Mouse (Mus musculus) limb, embryonic 11.5 days (tissue): Measurements from ENCODE around the gene Top2a. TPM values are rescaled to one million over a fixed set of nuclear protein-coding genes. Genes with fewer than 3 reads are reported as not detected.

ENCODE experiments used
- ATAC-seq: fragments of 200-750 bp; cut with Nextera tagmentation; 2 replicates; pipeline ENCODE4 v1.8.0; 2017; ENCODE audit warnings: low read depth; ENCODE audit not compliant: insufficient number of reproducible peaks, low FRiP score, low TSS enrichment
- DNase-seq: peaks from one replicate; pipeline ENCODE4 v3.0.0-alpha.2; 2015; ENCODE audit warnings: low spot score
- H3K27ac ChIP-seq: fragments of 300-500 bp; sonication (generic); replicated peaks from 2 replicates; pipeline ENCODE4 v1.5.1; 2014; ENCODE audit warnings: low read depth, mild to moderate bottlenecking, low read length
- H3K27me3 ChIP-seq: fragments of 300-500 bp; sonication (generic); 2 replicates; pipeline ENCODE4 v1.6.1; 2014; ENCODE audit warnings: mild to moderate bottlenecking, low read length, mixed read lengths; ENCODE audit not compliant: control insufficient read depth, insufficient read depth
- H3K36me3 ChIP-seq: fragments of 300-500 bp; sonication (generic); 2 replicates; pipeline ENCODE4 v1.6.1; 2014; ENCODE audit warnings: mild to moderate bottlenecking, low read length, moderate library complexity, mixed read lengths; ENCODE audit not compliant: control insufficient read depth, insufficient read depth
- H3K4me1 ChIP-seq: fragments of 300-500 bp; sonication (generic); 2 replicates; pipeline ENCODE4 v1.6.1; 2014; ENCODE audit warnings: low read length, mixed read lengths; ENCODE audit not compliant: control insufficient read depth, insufficient read depth
- H3K4me2 ChIP-seq: fragments of 300-500 bp; sonication (generic); 2 replicates; pipeline ENCODE4 v1.6.1; 2014; ENCODE audit warnings: low read depth, mild to moderate bottlenecking, moderate library complexity; ENCODE audit not compliant: severe bottlenecking
- H3K4me3 ChIP-seq: fragments of 300-500 bp; sonication (generic); 2 replicates; pipeline ENCODE4 v1.5.1; 2014; ENCODE audit warnings: low read depth, low read length
- H3K9ac ChIP-seq: fragments of 300-500 bp; sonication (generic); 2 replicates; pipeline ENCODE4 v1.6.1; 2014; ENCODE audit warnings: mild to moderate bottlenecking, low read length
- H3K9me3 ChIP-seq: fragments of 300-500 bp; sonication (generic); 2 replicates; pipeline ENCODE4 v1.6.1; 2016; ENCODE audit warnings: low read length; ENCODE audit not compliant: control insufficient read depth
- WGBS: fragments of 180-500 bp; shearing (Covaris S2); extraction: QIAGEN DNeasy Blood & Tissue Kit; methylation state at CpG from one replicate; pipeline ENCODE4 v1.1.7; 2014; 5-methylcytosine and 5-hydroxymethylcytosine counted together
- polyA plus RNA-seq: library from polyadenylated mRNA; unstranded; fragments of >200 nt; fragmentation: Nextera tagmentation; extraction: Ambion mirVana; gene quantifications from 2 replicates; pipeline ENCODE4 v1.2.1, GENCODE M21; 2014

Top2a gene
- polyA plus RNA-seq, 1 experiment from 2014 or later: 422 TPM

DNA sequence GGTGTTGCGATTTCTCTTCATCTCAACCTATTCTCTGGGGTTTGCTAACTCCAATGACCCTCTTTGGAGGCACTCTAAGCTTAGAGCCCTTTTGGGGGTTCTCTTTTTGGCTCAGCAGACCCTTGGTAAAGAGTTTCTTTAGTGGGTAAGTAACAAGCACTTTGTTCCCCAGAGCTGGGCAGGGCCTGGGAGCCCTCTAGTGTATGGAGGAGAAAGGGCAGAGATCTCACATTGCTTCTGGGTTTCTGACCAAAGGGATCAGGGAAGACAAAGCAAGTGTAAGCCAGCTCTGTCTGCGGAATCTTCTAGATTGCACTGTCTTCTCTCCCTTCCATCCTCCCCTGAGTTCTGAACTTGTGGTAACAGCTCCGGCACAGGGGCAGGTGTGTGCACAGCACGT, 11.4 kb upstream of the Top2a start:
- Histone ChIP-seq H3K9ac (no peak overlapping the region), H3K36me3 (no peaks in the 10 kb centered on the region), H3K4me3 (no peak overlapping the region), H3K4me1 (no peaks in the 10 kb centered on the region), H3K4me2 (no peak overlapping the region), H3K9me3 (no peaks in the 10 kb centered on the region), H3K27me3 (no peaks in the 10 kb centered on the region), H3K27ac (no peak overlapping the region)
- no peak for ATAC-seq
- no peak for DNase-seq
- WGBS: 79% methylated on average over 4 of the region's 4 CpGs

DNA sequence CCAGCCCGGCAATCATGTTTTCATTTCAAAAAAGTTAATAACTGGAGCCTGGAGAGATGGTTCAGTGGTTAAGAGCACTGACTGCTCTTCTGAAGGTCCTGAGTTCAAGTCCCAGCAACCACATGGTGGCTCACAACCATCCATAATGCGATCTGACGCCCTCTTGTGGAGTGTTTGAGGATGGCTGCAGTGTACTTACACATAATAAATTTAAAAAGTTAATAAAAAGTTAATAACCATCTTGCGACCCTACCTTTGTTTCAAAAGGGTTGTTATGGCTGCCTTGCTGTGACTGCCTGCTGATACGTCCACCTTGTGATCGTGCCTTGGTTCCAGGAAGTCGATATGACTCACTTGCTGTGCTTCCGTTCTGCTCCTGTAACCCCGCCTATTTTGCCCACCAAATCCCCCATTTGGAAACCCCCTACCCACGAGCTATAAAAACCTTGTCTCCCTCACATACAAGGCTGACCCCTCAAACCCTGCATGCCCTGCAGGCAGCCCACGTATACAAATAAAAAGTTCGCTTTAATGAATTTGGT, 3.0 kb upstream of the Top2a start:
- peaks cover 1% of the 10 kb centered on the region for H3K36me3 ChIP-seq
- no peaks in the 10 kb centered on the region for H3K9me3 ChIP-seq
- no peak overlapping the region for H3K9ac ChIP-seq
- H3K27ac ChIP-seq: no peak overlapping the region
- no peak overlapping the region for H3K4me2 ChIP-seq
- 83% methylated on average over 12 of the region's 12 CpGs for WGBS
- peaks cover 5% of the 10 kb centered on the region; the same call in 1 of the 2 replicates for H3K4me1 ChIP-seq
- no peaks in the 10 kb centered on the region for H3K27me3 ChIP-seq
- DNase-seq (no peak), ATAC-seq (no peak)
- H3K4me3 ChIP-seq: no peak overlapping the region

DNA sequence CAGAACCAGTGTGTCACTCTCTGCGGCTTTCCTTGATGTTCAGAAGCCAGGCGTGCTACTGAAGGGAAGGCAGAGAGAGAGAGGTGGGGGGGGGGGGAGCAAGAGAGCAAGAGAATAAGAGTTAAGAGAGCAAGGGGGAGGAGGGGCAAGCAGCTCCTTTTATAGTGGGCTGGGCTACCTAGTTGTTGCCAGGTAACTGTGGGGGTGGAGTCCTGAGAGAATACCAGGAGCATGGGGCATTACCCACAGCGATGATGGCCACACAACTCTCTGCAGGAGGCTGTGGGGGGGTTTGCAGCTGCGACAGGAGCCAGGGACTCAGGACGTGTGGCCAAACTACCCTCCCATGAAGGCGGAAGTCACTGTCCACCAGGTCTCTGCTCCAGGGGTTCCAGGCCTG, 1.9 kb upstream of the Top2a start:
- no peak for ATAC-seq
- no peak for DNase-seq
- Histone ChIP-seq H3K9ac (no peak overlapping the region), H3K4me3 (no peak overlapping the region), H3K9me3 (no peaks in the 10 kb centered on the region), H3K27ac (no peak overlapping the region), H3K4me2 (no peak overlapping the region), H3K4me1 (peaks cover 6% of the 10 kb centered on the region; the same call in 1 of the 2 replicates), H3K36me3 (peaks cover 9% of the 10 kb centered on the region), H3K27me3 (no peaks in the 10 kb centered on the region)
- 91% methylated on average over 6 of the region's 6 CpGs for WGBS

DNA sequence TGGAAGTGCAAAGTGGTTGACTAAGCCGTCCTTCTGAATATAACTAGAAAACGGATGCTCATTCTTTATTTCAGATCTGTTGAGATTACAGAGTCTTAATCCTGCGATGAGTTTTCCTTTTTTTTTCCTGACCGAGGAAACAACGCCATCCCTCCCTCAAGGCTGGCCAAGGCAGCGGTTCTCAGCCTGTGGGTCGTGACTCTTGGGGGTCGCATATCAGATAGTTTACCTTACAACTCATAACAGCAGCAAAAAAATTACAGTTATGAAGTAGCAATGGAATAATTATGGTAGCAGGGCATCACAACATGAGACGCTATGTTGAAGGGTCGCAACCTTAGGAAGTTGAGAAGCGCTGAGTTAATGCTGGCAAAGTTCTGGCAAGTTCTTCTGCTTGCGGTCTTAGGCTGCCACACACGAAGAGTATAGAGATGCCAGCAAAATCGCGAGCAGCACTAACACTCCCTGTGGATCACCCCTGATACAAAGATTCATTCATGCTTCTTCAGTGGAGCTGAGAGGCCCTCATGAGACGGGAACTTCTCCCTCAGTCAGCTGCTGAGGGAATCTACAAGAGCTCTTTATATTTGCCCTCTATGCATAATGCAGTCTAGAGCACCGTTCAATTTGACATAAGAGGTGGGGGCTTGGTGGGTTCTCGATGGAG, 612 bp upstream of the Top2a start:
- WGBS: 56% methylated on average over 18 of the region's 18 CpGs
- H3K4me2 ChIP-seq: peak overlapping the region; percentile 40
- H3K27ac ChIP-seq: no peak overlapping the region
- H3K9me3 ChIP-seq: no peaks in the 10 kb centered on the region
- H3K9ac ChIP-seq: peak overlapping the region; percentile 44
- peaks cover 6% of the 10 kb centered on the region; the same call in 1 of the 2 replicates for H3K4me1 ChIP-seq
- H3K27me3 ChIP-seq: no peaks in the 10 kb centered on the region
- H3K36me3 ChIP-seq: peaks cover 17% of the 10 kb centered on the region
- peak overlapping the region; percentile 20 for H3K4me3 ChIP-seq
- ATAC-seq (peak; percentile 22; the same call in 1 of the 2 replicates), DNase-seq (no peak)

DNA sequence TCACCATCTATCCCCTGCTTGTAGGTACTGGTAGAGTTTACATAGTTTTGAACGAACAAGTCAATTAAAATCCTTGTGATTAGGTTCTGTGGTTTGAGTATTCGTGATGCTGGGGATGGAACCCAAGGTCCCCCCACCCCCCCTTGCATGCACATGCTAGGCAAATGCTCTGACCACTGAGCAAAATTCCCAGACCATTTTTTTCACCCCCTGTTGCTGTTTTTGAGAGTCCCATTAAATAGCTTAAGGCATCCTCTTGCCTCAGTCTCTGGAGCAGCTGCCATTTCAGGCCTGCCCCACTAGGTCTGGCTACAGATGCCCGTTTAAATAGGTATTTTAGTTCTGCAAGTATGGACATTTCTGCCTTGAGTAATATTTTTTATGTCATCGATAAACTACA, 895 bp downstream of the Top2a start:
- Histone ChIP-seq H3K4me3 (peak overlapping the region; percentile 93), H3K36me3 (peaks cover 22% of the 10 kb centered on the region), H3K9me3 (no peaks in the 10 kb centered on the region), H3K4me2 (peak overlapping the region; percentile 60), H3K9ac (peak overlapping the region; percentile 95), H3K27ac (no peak overlapping the region), H3K27me3 (no peaks in the 10 kb centered on the region), H3K4me1 (peaks cover 6% of the 10 kb centered on the region; the same call in 1 of the 2 replicates)
- ATAC-seq: no peak
- no peak for DNase-seq
- 6% methylated on average over 4 of the region's 4 CpGs for WGBS

DNA sequence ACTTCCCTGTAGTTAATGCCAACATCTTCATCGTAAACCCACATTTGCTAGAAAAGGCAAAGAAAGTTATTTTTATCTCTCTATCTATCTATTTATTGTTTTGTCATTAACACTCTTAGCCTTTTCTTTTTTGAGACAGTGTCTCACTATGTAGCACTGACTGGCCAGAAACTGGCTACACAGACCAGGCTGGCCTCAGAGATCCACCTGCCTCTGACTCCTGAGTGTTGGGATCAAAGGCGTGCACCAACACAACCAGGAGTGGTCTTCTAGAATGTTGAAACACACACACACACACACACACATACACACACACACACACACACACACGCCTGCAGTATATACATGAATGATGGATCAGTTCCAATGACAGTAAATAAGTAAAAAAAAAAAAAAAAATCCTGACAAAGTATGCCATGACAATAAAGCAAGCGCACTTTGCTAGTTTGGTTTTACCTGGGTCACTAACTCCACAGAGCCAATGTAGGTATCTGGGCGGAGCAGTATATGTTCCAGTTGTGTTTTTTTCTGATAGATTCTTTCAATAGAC, 1.5 kb downstream of the Top2a start:
- ATAC-seq (no peak), DNase-seq (no peak)
- H3K4me3 ChIP-seq: peak overlapping the region; percentile 93
- H3K9ac ChIP-seq: no peak overlapping the region; the same call in 1 of the 2 replicates
- H3K36me3 ChIP-seq: peaks cover 27% of the 10 kb centered on the region
- peak overlapping the region; percentile 60 for H3K4me2 ChIP-seq
- H3K27ac ChIP-seq: no peak overlapping the region
- peaks cover 6% of the 10 kb centered on the region; the same call in 1 of the 2 replicates for H3K4me1 ChIP-seq
- no peaks in the 10 kb centered on the region for H3K27me3 ChIP-seq
- H3K9me3 ChIP-seq: no peaks in the 10 kb centered on the region
- 83% methylated on average over 5 of the region's 5 CpGs for WGBS

DNA sequence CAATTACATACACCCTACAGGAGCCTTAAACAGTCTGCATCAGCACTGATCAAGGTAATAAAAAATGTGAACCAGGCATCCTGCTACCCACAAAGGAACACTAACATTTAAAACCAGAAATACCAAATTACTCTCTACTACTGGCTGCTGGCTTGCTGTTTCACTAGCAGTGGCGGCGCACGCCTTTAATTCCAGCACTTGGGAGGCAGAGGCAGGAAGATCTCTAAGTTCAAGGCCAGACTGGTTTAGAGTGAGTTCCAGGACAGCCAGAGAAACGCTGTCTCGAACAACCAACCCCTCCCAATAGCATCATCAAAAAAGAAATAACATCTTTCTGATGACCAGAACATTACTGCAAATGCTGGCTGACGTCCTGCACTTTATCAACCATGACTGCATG, 4.1 kb downstream of the Top2a start:
- H3K9me3 ChIP-seq: no peaks in the 10 kb centered on the region
- peaks cover 6% of the 10 kb centered on the region; the same call in 1 of the 2 replicates for H3K4me1 ChIP-seq
- H3K4me3 ChIP-seq: no peak overlapping the region
- peaks cover 39% of the 10 kb centered on the region for H3K36me3 ChIP-seq
- 93% methylated on average over 6 of the region's 6 CpGs for WGBS
- DNase-seq: no peak
- ATAC-seq: no peak
- H3K27me3 ChIP-seq: no peaks in the 10 kb centered on the region
- no peak overlapping the region for H3K9ac ChIP-seq
- no peak overlapping the region for H3K27ac ChIP-seq
- H3K4me2 ChIP-seq: no peak overlapping the region

DNA sequence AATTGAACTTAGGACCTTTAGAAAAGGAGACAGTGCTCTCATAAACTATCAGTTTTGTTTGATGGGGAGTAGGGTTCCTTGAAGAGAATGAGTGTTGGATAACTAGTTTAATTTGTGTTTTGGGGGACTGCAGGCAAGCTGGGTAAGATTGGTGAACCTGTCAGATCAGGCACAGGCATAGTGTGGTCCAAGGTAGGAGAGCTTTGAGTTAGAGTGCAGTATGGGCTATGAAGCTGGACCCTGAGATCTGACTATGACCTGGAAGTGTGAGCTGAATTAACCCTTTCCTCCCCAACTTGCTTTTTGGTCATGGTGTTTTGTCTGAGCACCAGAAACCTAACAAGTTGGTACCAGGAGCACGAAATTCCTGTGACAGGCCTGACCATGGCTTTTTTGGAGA, 10.1 kb downstream of the Top2a start:
- ATAC-seq: no peak
- Histone ChIP-seq H3K4me3 (no peak overlapping the region), H3K4me2 (no peak overlapping the region), H3K27me3 (no peaks in the 10 kb centered on the region), H3K9me3 (no peaks in the 10 kb centered on the region), H3K27ac (no peak overlapping the region), H3K36me3 (peaks cover 36% of the 10 kb centered on the region), H3K4me1 (no peaks in the 10 kb centered on the region), H3K9ac (no peak overlapping the region)
- WGBS: 75% methylated on average over 1 of the region's 1 CpGs
- DNase-seq: no peak
